Mouse (Mus musculus): ENCODE data around the gene Macf1. TPM values are rescaled to one million over a fixed set of nuclear protein-coding genes. Genes with fewer than 3 reads are reported as not detected.

Macf1 gene
- total RNA-seq, 2 experiments from 2014 or later = 230 to 254 TPM

DNA sequence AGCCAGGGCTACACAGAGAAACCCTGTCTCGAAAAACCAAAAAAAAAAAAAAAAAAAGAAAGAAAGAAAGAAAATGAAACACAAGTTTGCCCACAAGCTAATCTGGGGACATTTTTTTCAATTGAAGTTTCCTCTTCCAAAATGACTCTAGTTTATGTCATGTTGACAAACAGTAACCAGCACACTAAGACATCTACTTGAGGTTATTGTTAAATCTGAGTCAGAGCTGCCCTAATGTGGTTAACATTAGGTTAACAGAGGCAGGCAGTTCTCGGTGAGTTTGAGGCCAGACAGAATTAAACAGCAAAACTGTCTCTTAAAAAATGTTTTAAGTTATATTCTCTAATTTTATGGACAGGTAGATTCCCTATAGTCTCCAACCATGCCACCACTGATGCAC, 72.9 kb downstream of the Macf1 start:
- DNase-seq (ENCODE audit: low spot score) = no peak
- intact Hi-C loops (cut with DNase I) = no loop called here

- intact Hi-C loops (cut with DNase I) = no loop called here
- no peak for DNase-seq (ENCODE audit: low spot score)
Observed at GRCm38 (mm10) chr4:123607174-123607573, 77.0 kb downstream of the Macf1 start.

GRCm38 (mm10) chr4:123605948-123606347, 78.2 kb downstream of the Macf1 start:
- DNase-seq (ENCODE audit: low spot score) = no peak
- intact Hi-C loops (cut with DNase I) = no loop called here

DNA sequence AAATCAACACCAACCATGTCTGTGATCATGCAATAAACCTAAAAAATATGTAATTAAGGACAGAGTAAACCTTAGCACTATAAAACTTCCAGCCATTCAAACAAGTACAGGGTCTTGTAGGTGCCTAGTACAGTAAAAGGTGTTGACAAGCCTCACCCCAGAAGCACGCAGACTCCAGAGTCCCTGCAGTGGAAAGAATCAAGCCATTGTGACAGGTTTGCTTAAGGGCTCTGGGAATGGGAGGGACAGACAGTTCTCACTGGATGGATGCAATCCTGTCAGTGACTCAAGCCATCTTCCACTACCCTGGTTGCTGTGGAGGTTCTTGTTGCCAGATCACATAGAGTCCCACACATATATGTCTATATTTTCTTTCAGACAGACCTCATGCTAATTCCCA, 78.9 kb downstream of the Macf1 start:
- intact Hi-C loops (cut with DNase I) = no loop called here
- DNase-seq (ENCODE audit: low spot score) = no peak

DNA sequence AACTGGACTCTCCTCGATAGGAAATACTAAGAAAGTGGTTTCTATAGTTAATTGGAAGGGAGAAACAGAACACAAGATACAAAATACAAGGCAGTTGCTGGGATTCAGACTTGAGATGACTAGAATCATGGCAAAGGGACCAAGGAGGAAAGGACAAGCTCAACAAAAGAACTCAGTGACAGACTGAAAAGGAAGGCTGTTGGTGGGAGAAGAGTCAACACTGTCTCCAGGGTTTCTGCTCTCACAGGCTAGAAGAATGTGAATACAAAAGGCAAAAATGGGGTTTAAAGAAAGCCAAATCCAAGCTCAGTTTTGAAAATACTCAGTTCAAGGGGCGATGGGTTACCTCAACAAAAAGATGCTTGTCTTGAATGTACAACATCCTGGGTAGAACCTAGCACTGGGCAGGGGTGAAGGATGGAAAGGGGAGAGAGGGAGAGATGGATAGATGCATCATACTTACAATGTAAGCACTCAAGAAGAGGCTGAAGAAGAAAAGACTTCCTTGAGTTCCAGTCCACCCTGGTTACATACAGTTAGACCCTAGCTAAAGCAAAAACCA, 81.4 kb downstream of the Macf1 start:
- intact Hi-C loops (cut with DNase I) = no loop called here
- DNase-seq (ENCODE audit: low spot score) = no peak

DNA sequence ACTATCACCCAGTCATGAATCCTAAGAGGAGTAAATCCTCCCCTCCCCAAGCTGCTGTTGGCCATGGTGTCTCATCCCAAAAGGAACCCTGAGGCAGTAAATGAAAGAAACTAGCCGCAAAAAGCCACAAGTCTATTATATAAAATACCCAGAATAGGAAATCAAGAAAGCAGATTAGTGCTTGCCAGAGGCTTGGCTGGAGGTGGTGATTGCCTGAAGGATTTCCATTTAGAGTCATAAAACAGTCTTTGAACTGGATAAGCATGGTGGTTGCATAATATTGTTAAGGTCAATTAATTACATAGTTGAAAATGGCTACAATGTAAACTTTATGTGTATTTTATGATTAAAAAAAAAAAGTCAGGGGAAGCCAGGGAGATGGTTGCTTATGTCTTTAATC, 83.1 kb downstream of the Macf1 start:
- no peak for DNase-seq (ENCODE audit: low spot score)
- intact Hi-C loops (cut with DNase I) = no loop called here

- no peak for DNase-seq (ENCODE audit: low spot score)
- intact Hi-C loops (cut with DNase I) = no loop called here
Observed at GRCm38 (mm10) chr4:123598519-123599228, 85.5 kb downstream of the Macf1 start.

- no peak for DNase-seq (ENCODE audit: low spot score)
- intact Hi-C loops (cut with DNase I) = no loop called here
Observed at GRCm38 (mm10) chr4:123594381-123594806, 89.8 kb downstream of the Macf1 start.

DNA sequence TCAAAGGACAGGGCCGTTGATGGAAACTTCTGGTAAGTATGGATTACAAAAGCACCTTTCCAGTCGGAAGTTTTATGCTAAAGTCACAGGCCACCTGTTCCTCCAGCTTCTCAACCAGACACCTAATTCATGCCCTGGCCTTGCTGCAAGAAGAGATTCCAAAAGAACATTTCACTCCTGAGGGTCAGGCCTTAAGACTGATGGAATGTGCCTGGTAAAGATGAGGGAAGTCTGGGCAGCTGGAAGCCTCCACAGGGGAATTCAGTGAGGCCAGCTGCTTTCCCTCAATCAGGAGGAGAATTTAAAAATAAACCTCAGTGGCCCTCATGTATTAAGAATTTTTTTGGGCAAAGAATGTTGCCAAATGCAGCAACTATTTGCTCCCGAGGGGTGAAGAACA, 90.5 kb downstream of the Macf1 start:
- intact Hi-C loops (cut with DNase I) = no loop called here
- DNase-seq (ENCODE audit: low spot score) = peak; percentile 32

DNA sequence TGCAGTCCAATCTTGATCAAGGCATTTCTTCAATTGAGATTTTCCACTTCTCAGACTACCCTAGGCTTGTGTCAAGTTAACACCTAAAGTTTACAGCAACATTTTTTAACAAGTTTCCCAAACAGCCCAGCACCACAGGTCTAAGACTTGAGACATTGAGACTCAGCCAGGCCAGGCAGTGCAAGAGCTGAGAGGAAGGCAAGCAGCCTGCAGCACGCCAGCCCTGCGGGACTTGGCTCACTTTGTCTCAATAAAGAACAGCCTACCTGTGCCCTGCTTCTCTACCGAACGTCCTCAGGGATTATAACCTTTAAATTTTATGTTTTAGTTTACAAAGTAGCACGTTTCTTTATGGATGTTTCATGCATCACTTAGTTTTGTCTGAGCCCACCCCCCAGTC, 92.1 kb downstream of the Macf1 start:
- intact Hi-C loops (cut with DNase I) = no loop called here

GRCm38 (mm10) chr4:123591026-123591635, 93.0 kb downstream of the Macf1 start:
- intact Hi-C loops (cut with DNase I) = no loop called here
- no peak for DNase-seq (ENCODE audit: low spot score)

More for the DNA sequence above, 92.1 kb downstream of the Macf1 start:
- DNase-seq (ENCODE audit: low spot score) = no peak

- no peak for DNase-seq (ENCODE audit: low spot score)
- intact Hi-C loops (cut with DNase I) = loop anchor here (2.0 kb wide), 1 partner anchor 45 kb away; no protein-coding TSS in a partner anchor
Observed at GRCm38 (mm10) chr4:123589496-123589895, 94.7 kb downstream of the Macf1 start.

- intact Hi-C loops (cut with DNase I) = loop anchor here (1.0 to 2.0 kb wide), 2 partner anchors 46 to 79 kb away; no protein-coding TSS in a partner anchor
- peak; percentile 13 for DNase-seq (ENCODE audit: low spot score)
Observed at GRCm38 (mm10) chr4:123588353-123589301, 95.5 kb downstream of the Macf1 start.

DNA sequence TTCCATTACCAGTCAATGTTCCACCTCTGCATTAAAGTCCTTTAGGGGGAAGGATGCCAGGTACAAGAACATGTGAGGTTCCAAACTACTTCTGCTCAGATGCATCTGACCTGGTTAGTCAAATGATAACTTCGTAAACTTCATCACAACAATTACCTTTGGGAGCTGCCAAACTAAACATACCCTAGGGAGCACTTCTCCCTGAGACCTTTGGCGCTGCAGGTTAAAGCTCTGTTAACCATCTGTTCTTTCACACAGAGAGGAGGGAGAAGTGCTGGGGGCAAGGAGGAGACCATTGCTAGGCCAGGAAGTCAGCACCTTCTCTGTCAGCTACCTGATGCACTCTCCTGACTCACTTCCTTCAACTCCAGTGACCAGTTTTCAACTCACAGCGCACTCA, 96.5 kb downstream of the Macf1 start:
- intact Hi-C loops (cut with DNase I) = loop anchor here (1.0 to 2.0 kb wide), 2 partner anchors 47 to 80 kb away; no protein-coding TSS in a partner anchor
- no peak for DNase-seq (ENCODE audit: low spot score)

DNA sequence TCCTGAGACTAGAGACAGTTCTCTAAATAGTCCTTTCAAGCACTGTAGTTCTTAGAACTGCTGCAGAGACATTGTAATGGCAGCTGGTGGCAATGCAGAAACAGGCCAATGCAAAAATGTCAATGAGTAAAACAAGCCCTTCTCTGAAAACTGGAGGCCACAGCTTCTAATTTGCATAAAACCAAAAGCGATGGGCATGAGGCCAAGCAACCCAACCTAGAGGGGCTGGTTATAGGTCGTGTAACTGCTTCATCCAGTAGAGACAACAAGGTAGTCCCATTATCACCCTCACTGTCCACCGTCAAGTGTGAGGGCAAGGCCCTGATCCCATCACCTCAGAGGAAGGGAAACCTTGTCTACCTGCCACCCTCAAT, 99.5 kb downstream of the Macf1 start:
- intact Hi-C loops (cut with DNase I) = loop anchor here (1.0 kb wide), 1 partner anchor 49 kb away; no protein-coding TSS in a partner anchor
- no peak for DNase-seq (ENCODE audit: low spot score)

DNA sequence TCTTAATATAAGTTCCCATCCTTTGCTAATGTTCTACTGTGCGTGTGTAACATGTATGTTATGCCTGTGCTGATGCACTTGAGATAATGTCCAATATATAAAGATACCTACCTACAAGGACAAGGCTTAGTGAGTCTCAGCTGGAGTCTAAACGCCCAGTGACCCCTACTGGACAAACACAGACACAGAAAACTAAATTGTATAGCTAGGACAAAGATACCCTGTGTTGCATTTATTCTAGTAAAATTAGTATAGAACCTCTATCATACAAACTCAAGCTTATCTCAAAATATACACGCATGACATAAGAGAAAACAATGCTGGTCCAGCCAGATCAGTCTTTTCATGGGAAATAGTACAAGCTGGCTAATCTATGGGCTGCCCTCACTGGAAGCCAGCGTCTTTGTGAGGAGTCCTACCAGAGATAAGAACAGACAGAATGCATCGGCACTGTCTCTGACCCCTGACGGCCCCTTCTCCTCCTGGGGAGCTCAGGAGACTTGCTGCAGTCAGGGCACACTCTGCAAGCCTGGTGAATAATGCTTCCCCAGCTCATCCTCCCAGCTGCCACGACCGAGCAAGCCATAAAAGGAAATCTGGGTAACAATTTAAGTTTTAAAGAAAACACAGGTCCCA, 100.0 kb downstream of the Macf1 start:
- DNase-seq (ENCODE audit: low spot score) = no peak
- intact Hi-C loops (cut with DNase I) = loop anchor here (1.0 kb wide), 1 partner anchor 49 kb away; no protein-coding TSS in a partner anchor

DNA sequence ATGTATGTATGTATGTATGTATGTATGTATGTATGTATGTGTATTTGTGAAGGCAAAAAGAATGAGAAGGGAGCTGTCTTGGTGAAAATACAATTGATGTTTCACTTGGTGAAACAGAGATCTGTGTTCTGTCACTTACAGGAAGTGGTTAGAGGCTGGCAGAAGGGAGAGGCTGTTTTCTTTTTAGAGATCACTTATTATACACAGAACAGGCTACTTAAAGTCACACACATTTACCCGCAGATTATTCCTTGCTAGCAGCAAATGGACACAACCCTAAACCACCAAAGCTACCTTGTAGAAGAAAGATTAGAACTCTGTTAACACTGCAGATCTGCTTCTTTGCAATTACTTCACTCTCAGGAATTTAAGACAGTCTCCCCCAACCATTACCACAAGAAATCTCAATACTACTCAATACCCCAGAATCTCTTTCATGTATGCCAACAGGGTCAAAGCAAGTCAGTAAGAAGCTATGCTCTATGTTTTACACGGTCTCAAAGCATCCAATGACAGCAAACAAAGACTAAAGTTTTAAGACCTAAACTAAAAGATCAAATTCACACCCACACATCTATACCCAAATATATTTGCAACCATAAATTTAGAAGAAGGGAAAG, 106.6 kb downstream of the Macf1 start:
- intact Hi-C loops (cut with DNase I) = no loop called here
- no peak for DNase-seq (ENCODE audit: low spot score)

DNA sequence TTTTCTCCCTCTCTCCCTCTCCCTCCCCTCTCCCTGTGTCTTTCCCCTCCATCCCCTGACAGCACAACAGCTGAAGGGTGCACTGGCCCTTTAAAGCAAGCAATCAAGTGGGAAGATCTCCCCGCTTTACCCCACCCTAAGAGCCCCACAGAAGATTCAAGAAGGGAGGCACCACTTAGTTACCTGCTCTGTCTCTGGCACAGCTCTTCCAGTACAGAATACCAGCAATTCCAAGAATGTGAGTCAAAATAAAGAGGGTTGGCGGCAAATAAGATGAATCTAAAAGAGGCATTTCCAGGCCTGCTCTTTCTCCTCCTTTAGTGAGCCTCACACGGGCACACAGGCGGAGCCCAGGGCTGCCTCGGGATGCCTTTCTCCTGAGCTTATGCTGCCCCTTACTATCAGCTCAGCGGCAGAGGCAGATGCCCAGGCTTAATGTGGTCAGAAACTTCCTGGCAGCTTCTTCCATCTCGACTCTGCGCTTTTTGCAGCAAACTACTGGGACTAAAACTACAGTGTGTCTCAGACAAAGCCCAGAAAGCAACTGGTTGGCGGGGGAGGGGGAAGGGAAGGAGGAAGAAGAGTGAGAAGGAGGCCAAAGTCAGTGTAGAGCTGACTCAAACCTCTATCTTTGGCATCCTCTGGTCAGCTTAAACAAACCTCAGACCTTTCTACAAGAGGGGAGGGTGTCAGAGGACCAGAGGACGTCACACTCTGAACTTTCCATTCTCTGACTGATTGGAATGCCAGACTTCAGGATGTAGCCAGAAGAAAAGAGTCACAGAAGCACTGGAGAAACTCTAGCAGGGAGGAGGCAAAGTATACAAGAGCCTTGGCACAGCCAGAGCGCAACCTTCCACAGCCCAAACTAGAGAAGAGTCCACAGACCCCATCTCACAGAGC, 111.5 kb downstream of the Macf1 start:
- intact Hi-C loops (cut with DNase I) = no loop called here
- peak; percentile 31 for DNase-seq (ENCODE audit: low spot score)
